Mouse (Mus musculus): Measurements from ENCODE around the gene Isg15.

DNA sequence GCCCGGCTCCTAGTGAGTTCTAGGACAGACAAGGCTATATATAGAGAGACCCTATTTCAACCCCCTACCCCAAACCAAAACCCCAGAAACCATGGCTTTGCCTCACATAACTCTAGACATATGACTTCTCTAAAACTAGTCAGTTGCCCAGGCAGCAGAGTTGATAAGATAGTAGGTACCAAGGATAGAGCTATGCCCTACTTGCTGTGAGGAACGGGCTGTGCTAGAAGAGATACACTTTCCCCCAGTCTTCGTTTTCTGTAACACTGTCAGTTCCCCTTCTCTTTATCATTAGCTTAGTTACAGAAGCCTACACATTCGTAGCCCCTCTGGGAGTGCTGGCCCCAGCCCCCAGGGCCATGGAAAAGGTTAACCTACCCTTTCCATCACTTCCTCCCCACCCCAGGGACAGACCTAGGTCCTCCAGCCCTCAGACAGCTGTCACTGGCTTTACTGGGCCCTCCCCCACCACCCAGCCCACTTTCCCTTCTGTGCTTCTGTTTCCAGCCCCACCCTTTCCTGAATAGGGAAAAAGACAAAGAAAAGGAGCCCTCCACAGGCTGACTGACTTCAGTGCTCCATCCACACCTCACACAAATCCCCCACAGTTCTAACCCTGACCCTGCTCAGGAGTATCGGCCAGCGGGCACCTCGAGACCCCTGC, 16.2 kb downstream of the Isg15 start:
- TF ChIP-seq CTCF (IDR thresholded peaks at IDR 0.05; ENCODE audit: borderline replicate concordance, insufficient read depth, low read length) (no peak), POLR2A (IDR thresholded peaks at IDR 0.05; ENCODE audit: low read depth, low read length) (no peak)

Measured in embryonic fibroblast, embryonic 13.5 days (primary cell).